Mouse (Mus musculus): ENCODE measurements at regions not wholly inside any gene's neighbourhood (a gene's known extent, or its start where the extent isn't known, plus 50 kb on each side); places are given as distances from the start of the nearest gene placed in this dataset.

- no peaks in the 10 kb centered on the region for H3K27me3 ChIP-seq (ENCODE audit: control insufficient read depth, insufficient read depth, low read length)
- H3K27ac ChIP-seq (ENCODE audit: control insufficient read depth, insufficient read depth, low read depth, low read length) = no peak overlapping the region
- H3K36me3 ChIP-seq (ENCODE audit: control insufficient read depth, insufficient read depth, low read length) = no peaks in the 10 kb centered on the region
- no peak overlapping the region for H3K4me3 ChIP-seq (ENCODE audit: control insufficient read depth, low read depth, low read length)
- TF ChIP-seq POLR2A (IDR thresholded peaks at IDR 0.05; ENCODE audit: control insufficient read depth, low read depth, low read length) = no peak
- TF ChIP-seq CTCF (IDR thresholded peaks at IDR 0.05; ENCODE audit: control insufficient read depth, insufficient read depth, insufficient replicate concordance, low read depth, low read length) = no peak
- no peaks in the 10 kb centered on the region for H3K4me1 ChIP-seq (ENCODE audit: control insufficient read depth, insufficient read depth, low read length)
Observed at GRCm38 (mm10) chr6:135610504-135611096, 248.3 kb downstream of the Emp1 start.

GRCm38 (mm10) chr6:135627928-135628327 is 265.6 kb downstream of the Emp1 start:
- TF ChIP-seq POLR2A (IDR thresholded peaks at IDR 0.05; ENCODE audit: control insufficient read depth, low read depth, low read length) = no peak
- no peak for TF ChIP-seq CTCF (IDR thresholded peaks at IDR 0.05; ENCODE audit: control insufficient read depth, insufficient read depth, insufficient replicate concordance, low read depth, low read length)
- Histone ChIP-seq H3K4me3 (ENCODE audit: control insufficient read depth, low read depth, low read length) (no peak overlapping the region), H3K36me3 (ENCODE audit: control insufficient read depth, insufficient read depth, low read length) (no peaks in the 10 kb centered on the region), H3K4me1 (ENCODE audit: control insufficient read depth, insufficient read depth, low read length) (no peaks in the 10 kb centered on the region), H3K27me3 (ENCODE audit: control insufficient read depth, insufficient read depth, low read length) (no peaks in the 10 kb centered on the region), H3K27ac (ENCODE audit: control insufficient read depth, insufficient read depth, low read depth, low read length) (no peak overlapping the region)

- no peaks in the 10 kb centered on the region for H3K27me3 ChIP-seq (ENCODE audit: control insufficient read depth, insufficient read depth, low read length)
- no peak overlapping the region for H3K27ac ChIP-seq (ENCODE audit: control insufficient read depth, insufficient read depth, low read depth, low read length)
- TF ChIP-seq CTCF (IDR thresholded peaks at IDR 0.05; ENCODE audit: control insufficient read depth, insufficient read depth, insufficient replicate concordance, low read depth, low read length) = no peak
- no peaks in the 10 kb centered on the region for H3K36me3 ChIP-seq (ENCODE audit: control insufficient read depth, insufficient read depth, low read length)
- H3K4me1 ChIP-seq (ENCODE audit: control insufficient read depth, insufficient read depth, low read length) = no peaks in the 10 kb centered on the region
- no peak overlapping the region for H3K4me3 ChIP-seq (ENCODE audit: control insufficient read depth, low read depth, low read length)
Observed at GRCm38 (mm10) chr6:135629236-135629635, 266.9 kb downstream of the Emp1 start.

GRCm38 (mm10) chr6:135632671-135633070 is 270.3 kb downstream of the Emp1 start:
- no peak for TF ChIP-seq POLR2A (IDR thresholded peaks at IDR 0.05; ENCODE audit: control insufficient read depth, low read depth, low read length)

GRCm38 (mm10) chr6:135636648-135637047 is 274.3 kb downstream of the Emp1 start:
- Histone ChIP-seq H3K27ac (ENCODE audit: control insufficient read depth, insufficient read depth, low read depth, low read length) (no peak overlapping the region), H3K4me1 (ENCODE audit: control insufficient read depth, insufficient read depth, low read length) (no peaks in the 10 kb centered on the region), H3K27me3 (ENCODE audit: control insufficient read depth, insufficient read depth, low read length) (no peaks in the 10 kb centered on the region), H3K36me3 (ENCODE audit: control insufficient read depth, insufficient read depth, low read length) (no peaks in the 10 kb centered on the region), H3K4me3 (ENCODE audit: control insufficient read depth, low read depth, low read length) (no peak overlapping the region)
- TF ChIP-seq CTCF (IDR thresholded peaks at IDR 0.05; ENCODE audit: control insufficient read depth, insufficient read depth, insufficient replicate concordance, low read depth, low read length) (no peak), POLR2A (IDR thresholded peaks at IDR 0.05; ENCODE audit: control insufficient read depth, low read depth, low read length) (no peak)

More at GRCm38 (mm10) chr6:135632671-135633070, 270.3 kb downstream of the Emp1 start:
- no peaks in the 10 kb centered on the region for H3K36me3 ChIP-seq (ENCODE audit: control insufficient read depth, insufficient read depth, low read length)
- no peaks in the 10 kb centered on the region for H3K4me1 ChIP-seq (ENCODE audit: control insufficient read depth, insufficient read depth, low read length)
- H3K27ac ChIP-seq (ENCODE audit: control insufficient read depth, insufficient read depth, low read depth, low read length) = no peak overlapping the region
- H3K27me3 ChIP-seq (ENCODE audit: control insufficient read depth, insufficient read depth, low read length) = no peaks in the 10 kb centered on the region
- H3K4me3 ChIP-seq (ENCODE audit: control insufficient read depth, low read depth, low read length) = no peak overlapping the region

- TF ChIP-seq CTCF (IDR thresholded peaks at IDR 0.05; ENCODE audit: control insufficient read depth, insufficient read depth, insufficient replicate concordance, low read depth, low read length) (no peak), POLR2A (IDR thresholded peaks at IDR 0.05; ENCODE audit: control insufficient read depth, low read depth, low read length) (no peak)
- H3K27ac ChIP-seq (ENCODE audit: control insufficient read depth, insufficient read depth, low read depth, low read length) = no peak overlapping the region
- no peaks in the 10 kb centered on the region for H3K27me3 ChIP-seq (ENCODE audit: control insufficient read depth, insufficient read depth, low read length)
- no peaks in the 10 kb centered on the region for H3K4me1 ChIP-seq (ENCODE audit: control insufficient read depth, insufficient read depth, low read length)
- no peak overlapping the region for H3K4me3 ChIP-seq (ENCODE audit: control insufficient read depth, low read depth, low read length)
- no peaks in the 10 kb centered on the region for H3K36me3 ChIP-seq (ENCODE audit: control insufficient read depth, insufficient read depth, low read length)
Observed at GRCm38 (mm10) chr6:135642711-135643110, 280.4 kb downstream of the Emp1 start.

- H3K4me3 ChIP-seq (ENCODE audit: control insufficient read depth, low read depth, low read length) = no peak overlapping the region
- no peak overlapping the region for H3K27ac ChIP-seq (ENCODE audit: control insufficient read depth, insufficient read depth, low read depth, low read length)
- H3K27me3 ChIP-seq (ENCODE audit: control insufficient read depth, insufficient read depth, low read length) = no peaks in the 10 kb centered on the region
- H3K4me1 ChIP-seq (ENCODE audit: control insufficient read depth, insufficient read depth, low read length) = no peaks in the 10 kb centered on the region
- no peaks in the 10 kb centered on the region for H3K36me3 ChIP-seq (ENCODE audit: control insufficient read depth, insufficient read depth, low read length)
- no peak for TF ChIP-seq POLR2A (IDR thresholded peaks at IDR 0.05; ENCODE audit: control insufficient read depth, low read depth, low read length)
- TF ChIP-seq CTCF (IDR thresholded peaks at IDR 0.05; ENCODE audit: control insufficient read depth, insufficient read depth, insufficient replicate concordance, low read depth, low read length) = no peak
Observed at GRCm38 (mm10) chr6:135646177-135646576, 283.8 kb downstream of the Emp1 start.

GRCm38 (mm10) chr6:135653002-135653401 is 290.7 kb downstream of the Emp1 start:
- Histone ChIP-seq H3K4me1 (ENCODE audit: control insufficient read depth, insufficient read depth, low read length) (no peaks in the 10 kb centered on the region; the same call in 1 of the 2 replicates), H3K4me3 (ENCODE audit: control insufficient read depth, low read depth, low read length) (no peak overlapping the region), H3K36me3 (ENCODE audit: control insufficient read depth, insufficient read depth, low read length) (no peaks in the 10 kb centered on the region), H3K27ac (ENCODE audit: control insufficient read depth, insufficient read depth, low read depth, low read length) (no peak overlapping the region), H3K27me3 (ENCODE audit: control insufficient read depth, insufficient read depth, low read length) (no peaks in the 10 kb centered on the region)
- TF ChIP-seq POLR2A (IDR thresholded peaks at IDR 0.05; ENCODE audit: control insufficient read depth, low read depth, low read length) = no peak
